Comparison of ENCODE assay signal across 36 mouse cellular contexts in the genomic region with DNA sequence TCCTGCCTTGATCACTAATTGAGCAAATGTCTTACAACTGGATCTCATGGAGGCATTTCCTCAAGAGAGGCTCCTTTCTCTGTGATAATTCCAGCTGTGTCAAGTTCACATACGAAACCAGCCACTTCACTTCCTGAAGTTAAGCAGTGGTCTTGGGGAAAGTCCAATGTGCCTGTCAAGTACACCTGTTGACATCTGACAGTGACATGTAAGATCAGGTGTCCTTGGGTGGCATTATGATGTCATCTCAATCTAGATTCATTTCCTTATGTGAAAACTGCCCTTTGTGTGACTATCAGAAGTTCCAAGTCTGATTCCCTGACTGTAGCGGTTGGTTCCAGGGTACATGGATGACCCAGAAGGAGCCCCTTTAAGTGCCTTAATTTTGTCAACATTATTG.
"Had no signal": no experiment of that assay in that cellular context is flagged by ENCODE, and none has a peak within 500 bp of the region (broad histone marks: within the 10 kb centered on the region; RNA-seq: fewer than 3 reads in every experiment).

No protein-coding gene starts in this region.

- H3K9me3 ChIP-seq: heart, embryonic 10.5 days; heart, embryonic 12.5 days; heart, embryonic 13.5 days; heart, embryonic 15.5 days; hindbrain, embryonic 10.5 days; hindbrain, embryonic 12.5 days; hindbrain, embryonic 13.5 days; hindbrain, embryonic 15.5 days; intestine, embryonic 15.5 days; kidney, embryonic 15.5 days had no signal

- H3K4me3 ChIP-seq: heart, adult 2 months; heart, embryonic 10.5 days; heart, embryonic 12.5 days; heart, embryonic 13.5 days; heart, embryonic 15.5 days; hindbrain, embryonic 10.5 days; hindbrain, embryonic 12.5 days; hindbrain, embryonic 13.5 days; hindbrain, embryonic 15.5 days; intestine, embryonic 15.5 days; kidney, embryonic 15.5 days; layer of hippocampus, adult 2 months had no signal

- H3K36me3 ChIP-seq: heart, embryonic 10.5 days; heart, embryonic 12.5 days; heart, embryonic 13.5 days; heart, embryonic 15.5 days; hindbrain, embryonic 10.5 days; hindbrain, embryonic 12.5 days; hindbrain, embryonic 13.5 days; hindbrain, embryonic 15.5 days; intestine, embryonic 15.5 days; kidney, embryonic 15.5 days had no signal

- H3K4me1 ChIP-seq: heart, embryonic 10.5 days; heart, embryonic 12.5 days; heart, embryonic 13.5 days; heart, embryonic 15.5 days; hindbrain, embryonic 10.5 days; hindbrain, embryonic 12.5 days; hindbrain, embryonic 13.5 days; hindbrain, embryonic 15.5 days; intestine, embryonic 15.5 days; kidney, embryonic 15.5 days had no signal

- H3K27ac ChIP-seq: heart, adult 2 months; heart, embryonic 10.5 days; heart, embryonic 13.5 days; heart, embryonic 15.5 days; hindbrain, embryonic 10.5 days; hindbrain, embryonic 12.5 days; hindbrain, embryonic 13.5 days; hindbrain, embryonic 14.5 days; hindbrain, embryonic 15.5 days; hindbrain, postnatal 0 days; intestine, embryonic 15.5 days; kidney, embryonic 15.5 days; kidney, postnatal 0 days; layer of hippocampus, adult 2 months had no signal

- ATAC-seq: hindbrain, embryonic 16.5 days; hindbrain, postnatal 0 days; inflammation-experienced regulatory T-cells, adult 6 months; intestine, embryonic 15.5 days; intestine, embryonic 16.5 days; intestine, postnatal 0 days had no signal

- H3K9ac ChIP-seq: heart, embryonic 12.5 days; heart, embryonic 13.5 days; heart, embryonic 15.5 days; hindbrain, embryonic 12.5 days; hindbrain, embryonic 13.5 days; hindbrain, embryonic 14.5 days; hindbrain, embryonic 15.5 days; intestine, embryonic 15.5 days; kidney, embryonic 15.5 days had no signal

- H3K4me2 ChIP-seq: heart, embryonic 11.5 days; heart, embryonic 12.5 days; heart, embryonic 13.5 days; heart, embryonic 15.5 days; hindbrain, embryonic 12.5 days; hindbrain, embryonic 13.5 days; hindbrain, embryonic 14.5 days; hindbrain, embryonic 15.5 days; intestine, embryonic 15.5 days; kidney, embryonic 15.5 days had no signal

- H3K27me3 ChIP-seq: heart, embryonic 12.5 days; heart, embryonic 13.5 days; heart, embryonic 15.5 days; hindbrain, embryonic 12.5 days; hindbrain, embryonic 13.5 days; hindbrain, embryonic 15.5 days; intestine, embryonic 15.5 days; kidney, embryonic 15.5 days had no signal

- DNase-seq: heart, adult 2 months; heart, postnatal 10 days; heart, postnatal 14 days; heart, postnatal 36 days; heart, postnatal 4 days; kidney, adult 11 months; kidney, adult 18-20 months; kidney, adult 2 months; kidney, adult 8-10 months; kidney, adult 9 months; kidney, postnatal 10 days; kidney, postnatal 14 days; kidney, postnatal 25 days; kidney, postnatal 36 days; kidney, postnatal 4 days; layer of hippocampus, adult 9-11 months; layer of hippocampus, postnatal 36 days had no signal
